Mouse (Mus musculus) hindbrain, embryonic 14.5 days (tissue): ENCODE measurements at regions not wholly inside any gene's neighbourhood (a gene's known extent, or its start where the extent isn't known, plus 50 kb on each side); places are given as distances from the start of the nearest gene placed in this dataset.

Experiments
- ATAC-seq: fragments of 200-750 bp; cut with Nextera tagmentation; 2 replicates; pipeline ENCODE4 v1.8.0; 2017; ENCODE audit warnings: moderate number of reproducible peaks, mild to moderate bottlenecking, moderate TSS enrichment, moderate library complexity; ENCODE audit not compliant: low FRiP score
- DNase-seq: peaks from one replicate; pipeline ENCODE4 v3.0.0-alpha.2; 2015; ENCODE audit warnings: low spot score
- H3K27ac ChIP-seq: fragments of 300-500 bp; sonication (generic); 2 replicates; pipeline ENCODE4 v1.5.1; 2014; ENCODE audit warnings: mild to moderate bottlenecking, moderate library complexity
- H3K27me3 ChIP-seq: fragments of 300-500 bp; sonication (generic); 2 replicates; pipeline ENCODE4 v1.6.1; 2014; ENCODE audit warnings: mild to moderate bottlenecking, low read length, mixed read lengths; ENCODE audit not compliant: control insufficient read depth, insufficient read depth
- H3K36me3 ChIP-seq: fragments of 300-500 bp; sonication (generic); replicated peaks from 2 replicates; pipeline ENCODE4 v1.6.1; 2014; ENCODE audit not compliant: control insufficient read depth, insufficient read depth
- H3K4me1 ChIP-seq: fragments of 300-500 bp; sonication (generic); replicated peaks from 2 replicates; pipeline ENCODE4 v1.6.1; 2014; ENCODE audit warnings: antibody characterized with exemption, low read length, mixed read lengths; ENCODE audit not compliant: control insufficient read depth, insufficient read depth
- H3K4me2 ChIP-seq: fragments of 300-500 bp; sonication (generic); replicated peaks from 2 replicates; pipeline ENCODE4 v1.6.1; 2014; ENCODE audit warnings: mild to moderate bottlenecking, moderate library complexity
- H3K4me3 ChIP-seq: fragments of 300-500 bp; sonication (generic); replicated peaks from 2 replicates; pipeline ENCODE4 v1.5.1; 2014; ENCODE audit warnings: mild to moderate bottlenecking, low read length
- H3K9ac ChIP-seq: fragments of 300-500 bp; sonication (generic); 2 replicates; pipeline ENCODE4 v1.6.1; 2014
- H3K9me3 ChIP-seq: fragments of 300-500 bp; sonication (generic); 2 replicates; pipeline ENCODE4 v1.6.1; 2016; ENCODE audit warnings: low read length; ENCODE audit not compliant: control insufficient read depth
- WGBS: fragments of 180-500 bp; shearing (Covaris S2); extraction: QIAGEN DNeasy Blood & Tissue Kit; methylation state at CpG from one replicate; pipeline ENCODE4 v1.1.7; 2014; 5-methylcytosine and 5-hydroxymethylcytosine counted together

DNA sequence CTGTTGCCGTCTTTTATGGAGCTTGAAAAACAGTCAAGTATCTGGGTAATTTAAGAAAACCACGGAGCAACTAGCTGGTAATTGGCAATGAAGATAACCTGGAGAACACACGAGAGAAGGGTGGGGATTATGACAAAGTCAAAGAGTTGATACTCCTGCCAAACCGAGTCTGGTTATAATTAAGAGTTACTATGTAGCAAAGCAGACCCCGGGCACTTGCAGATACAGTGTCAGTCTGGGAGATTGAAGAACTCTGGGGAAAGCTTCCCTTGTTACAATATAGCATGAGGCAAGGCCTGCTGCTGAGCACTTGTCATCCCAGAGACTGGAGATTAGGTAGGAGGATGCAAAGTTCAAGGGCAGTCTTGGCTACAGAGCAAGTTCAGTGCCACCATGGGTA lies 116.5 kb downstream of the Edn3 start:
- WGBS, result 64% methylated on average over 5 of the region's 5 CpGs
- ATAC-seq (no peak), DNase-seq (no peak)
- H3K4me3 ChIP-seq, result no peak overlapping the region
- H3K27me3 ChIP-seq, result no peaks in the 10 kb centered on the region
- no peaks in the 10 kb centered on the region for H3K9me3 ChIP-seq
- no peak overlapping the region for H3K9ac ChIP-seq
- H3K4me2 ChIP-seq, result no peak overlapping the region
- no peak overlapping the region for H3K27ac ChIP-seq
- H3K4me1 ChIP-seq, result peaks cover 3% of the 10 kb centered on the region; the same call in 1 of the 2 replicates
- no peaks in the 10 kb centered on the region for H3K36me3 ChIP-seq

GRCm38 (mm10) chr2:174878979-174879378 lies 118.6 kb downstream of the Edn3 start:
- no peaks in the 10 kb centered on the region for H3K4me1 ChIP-seq
- no peak overlapping the region for H3K27ac ChIP-seq
- H3K4me2 ChIP-seq, result no peak overlapping the region
- WGBS, result 71% methylated on average over 4 of the region's 4 CpGs
- no peaks in the 10 kb centered on the region for H3K9me3 ChIP-seq
- no peaks in the 10 kb centered on the region for H3K36me3 ChIP-seq
- no peak for ATAC-seq
- H3K9ac ChIP-seq, result no peak overlapping the region
- H3K4me3 ChIP-seq, result no peak overlapping the region
- no peak for DNase-seq
- no peaks in the 10 kb centered on the region for H3K27me3 ChIP-seq

- H3K36me3 ChIP-seq, result no peaks in the 10 kb centered on the region
- H3K9me3 ChIP-seq, result no peaks in the 10 kb centered on the region
- H3K4me1 ChIP-seq, result no peaks in the 10 kb centered on the region
- DNase-seq, result no peak
- no peak for ATAC-seq
- no peak overlapping the region for H3K4me3 ChIP-seq
- H3K27ac ChIP-seq, result no peak overlapping the region
- no peaks in the 10 kb centered on the region for H3K27me3 ChIP-seq
- no peak overlapping the region for H3K4me2 ChIP-seq
- no peak overlapping the region for H3K9ac ChIP-seq
- 92% methylated on average over 13 of the region's 13 CpGs for WGBS
Observed at GRCm38 (mm10) chr2:174880659-174881058, 120.2 kb downstream of the Edn3 start.

- Histone ChIP-seq H3K36me3 (no peaks in the 10 kb centered on the region), H3K9ac (0 out of 2 replicates have a peak overlapping the region, but pooled peaks have one; percentile 10), H3K4me3 (no peak overlapping the region), H3K9me3 (no peaks in the 10 kb centered on the region), H3K4me2 (peak overlapping the region; percentile 13; the same call in 1 of the 2 replicates), H3K27me3 (no peaks in the 10 kb centered on the region), H3K4me1 (no peaks in the 10 kb centered on the region), H3K27ac (no peak overlapping the region)
- ATAC-seq (peak; percentile 70; the same call in 1 of the 2 replicates), DNase-seq (no peak)
- WGBS, result 55% methylated on average over 19 of the region's 19 CpGs
Observed at GRCm38 (mm10) chr2:174884232-174885225, 124.1 kb downstream of the Edn3 start.

DNA sequence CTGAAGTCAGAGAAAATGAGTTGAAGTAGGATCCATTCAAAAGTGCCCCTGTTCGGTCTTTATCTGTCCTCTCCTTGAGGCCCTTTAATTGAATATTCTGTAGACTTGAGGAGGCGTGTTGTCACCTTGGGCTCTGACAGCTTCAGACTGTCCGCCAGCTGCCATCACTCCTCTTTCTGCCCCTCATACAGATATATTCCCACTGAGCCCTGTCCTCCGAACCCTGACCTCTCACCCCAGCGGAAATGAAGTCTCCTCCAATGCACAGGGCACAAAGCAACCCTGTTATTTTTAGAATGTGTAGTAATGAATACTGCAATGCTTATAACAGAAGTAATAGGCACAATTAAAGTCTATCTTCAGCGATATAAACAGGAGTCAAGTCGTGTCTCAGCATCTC lies 117.4 kb upstream of the Gm14444 start:
- Histone ChIP-seq H3K9me3 (no peaks in the 10 kb centered on the region), H3K27ac (no peak overlapping the region), H3K9ac (no peak overlapping the region), H3K4me3 (no peak overlapping the region), H3K4me1 (no peaks in the 10 kb centered on the region), H3K27me3 (no peaks in the 10 kb centered on the region), H3K4me2 (no peak overlapping the region), H3K36me3 (no peaks in the 10 kb centered on the region)
- DNase-seq, result no peak
- no peak for ATAC-seq
- WGBS, result 64% methylated on average over 7 of the region's 7 CpGs

DNA sequence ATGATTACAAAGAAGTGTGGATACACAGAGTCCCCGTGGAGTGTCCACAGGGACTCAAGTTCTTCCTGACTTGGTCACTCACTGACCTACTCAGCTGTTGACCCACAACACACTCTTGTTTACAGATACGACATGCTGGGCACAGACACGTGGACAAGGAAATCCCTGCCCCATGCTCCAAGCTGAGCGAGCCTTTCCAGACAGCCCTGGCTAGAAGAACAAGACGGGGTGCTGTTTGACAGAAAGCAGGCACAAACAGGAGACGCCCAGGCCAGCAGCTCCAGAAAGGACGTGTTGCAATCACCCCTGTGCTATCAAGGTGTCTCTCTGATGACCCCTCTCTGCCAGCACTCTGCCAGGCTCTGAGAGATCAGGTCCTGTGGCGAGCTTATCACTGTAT lies 112.6 kb upstream of the Gm14444 start:
- no peak overlapping the region for H3K4me3 ChIP-seq
- ATAC-seq (no peak), DNase-seq (no peak)
- no peak overlapping the region for H3K27ac ChIP-seq
- WGBS, result 83% methylated on average over 8 of the region's 8 CpGs
- no peak overlapping the region for H3K4me2 ChIP-seq
- no peaks in the 10 kb centered on the region for H3K4me1 ChIP-seq
- H3K9ac ChIP-seq, result no peak overlapping the region
- no peaks in the 10 kb centered on the region for H3K27me3 ChIP-seq
- H3K9me3 ChIP-seq, result no peaks in the 10 kb centered on the region
- no peaks in the 10 kb centered on the region for H3K36me3 ChIP-seq

DNA sequence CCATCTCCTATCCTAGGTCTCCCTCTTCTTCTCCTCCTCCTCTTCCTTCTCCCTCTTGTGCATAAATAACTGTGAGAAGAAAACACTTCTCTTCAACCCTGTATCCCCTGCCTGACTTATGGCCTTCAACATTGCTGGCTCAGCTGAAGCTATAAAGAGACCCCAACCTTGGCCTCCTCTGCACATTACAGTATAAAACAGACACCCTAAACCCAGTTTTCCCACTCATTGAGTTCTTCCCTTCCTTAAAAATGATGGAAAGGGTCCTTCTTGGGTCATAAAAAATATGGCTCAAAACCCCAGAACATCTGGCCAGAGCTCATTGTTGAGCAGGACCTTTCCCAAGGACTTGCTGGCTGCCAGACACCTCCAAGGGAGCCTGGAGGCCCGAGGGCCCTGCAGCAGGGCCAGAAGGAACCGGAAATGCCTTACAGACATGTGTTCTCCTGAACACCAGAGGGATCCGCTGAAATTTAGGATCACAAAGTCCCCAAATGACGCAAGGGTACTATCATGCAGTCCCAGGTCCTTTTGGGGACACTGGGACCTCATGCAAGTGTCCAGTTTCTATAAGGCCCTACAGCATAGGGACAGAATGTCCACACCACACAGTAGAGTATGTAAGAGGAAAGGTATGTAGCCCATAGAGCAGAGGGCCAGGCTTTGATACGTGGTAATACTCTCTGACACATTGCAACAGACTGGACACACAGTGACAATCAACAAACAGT lies 109.9 kb upstream of the Gm14444 start:
- Histone ChIP-seq H3K9ac (no peak overlapping the region), H3K4me2 (no peak overlapping the region), H3K27me3 (no peaks in the 10 kb centered on the region), H3K4me3 (no peak overlapping the region), H3K9me3 (no peaks in the 10 kb centered on the region), H3K36me3 (no peaks in the 10 kb centered on the region), H3K4me1 (no peaks in the 10 kb centered on the region), H3K27ac (no peak overlapping the region)
- ATAC-seq, result no peak
- 82% methylated on average over 5 of the region's 5 CpGs for WGBS
- DNase-seq, result no peak

GRCm38 (mm10) chr2:174900671-174900991 lies 109.4 kb upstream of the Gm14444 start:
- Histone ChIP-seq H3K9ac (no peak overlapping the region), H3K4me1 (no peaks in the 10 kb centered on the region), H3K36me3 (no peaks in the 10 kb centered on the region), H3K4me2 (no peak overlapping the region), H3K4me3 (no peak overlapping the region), H3K27me3 (no peaks in the 10 kb centered on the region), H3K9me3 (no peaks in the 10 kb centered on the region), H3K27ac (no peak overlapping the region)
- DNase-seq (peak; percentile 88), ATAC-seq (0 out of 2 replicates have a peak, but pooled peaks have one; percentile 21)

- no peak overlapping the region for H3K4me3 ChIP-seq
- no peaks in the 10 kb centered on the region for H3K36me3 ChIP-seq
- no peak overlapping the region for H3K27ac ChIP-seq
- H3K4me2 ChIP-seq, result no peak overlapping the region
- DNase-seq (no peak), ATAC-seq (no peak)
- no peaks in the 10 kb centered on the region for H3K4me1 ChIP-seq
- H3K27me3 ChIP-seq, result no peaks in the 10 kb centered on the region
- 84% methylated on average over 16 of the region's 16 CpGs for WGBS
- H3K9me3 ChIP-seq, result no peaks in the 10 kb centered on the region
- H3K9ac ChIP-seq, result no peak overlapping the region
Observed at GRCm38 (mm10) chr2:174901801-174902200, 108.2 kb upstream of the Gm14444 start.
